Mouse (Mus musculus) frontal cortex, adult (tissue): ENCODE data around the gene Zbtb8a.
"Not testable (repeated sequence)": the region's sequence is repeated elsewhere in the genome, so short reads cannot be mapped to it uniquely, and the experiment has no call there.

Experiments
- ATAC-seq: cut with Nextera tagmentation; 2 replicates; pipeline ENCODE4 v1.9.2; 2017; ENCODE audit warnings: mild to moderate bottlenecking, moderate library complexity, mixed read lengths; ENCODE audit not compliant: low TSS enrichment

Zbtb8a gene

GRCm38 (mm10) chr4:129377601-129378390 lies at the start of gene Zbtb8a:
Zbtb8a (minus strand) TSS chr4:129378116.
- ATAC-seq, result peak; percentile 48; the same call in 1 of the 2 replicates

- ATAC-seq, result no peak
Measured at GRCm38 (mm10) chr4:129418321-129418720, 40.4 kb upstream of the Zbtb8a start.

- no peak for ATAC-seq
Measured at GRCm38 (mm10) chr4:129416478-129416877, 38.6 kb upstream of the Zbtb8a start.

- no peak for ATAC-seq
Measured at GRCm38 (mm10) chr4:129415892-129416291, 38.0 kb upstream of the Zbtb8a start.

GRCm38 (mm10) chr4:129410991-129411390 lies 33.1 kb upstream of the Zbtb8a start:
- no peak for ATAC-seq

- not testable (repeated sequence) for ATAC-seq
Measured at GRCm38 (mm10) chr4:129410532-129410931, 32.6 kb upstream of the Zbtb8a start.

- ATAC-seq, result peak; percentile 88; the same call in 1 of the 2 replicates
Measured at GRCm38 (mm10) chr4:129406447-129406846, 28.5 kb upstream of the Zbtb8a start.

- ATAC-seq, result no peak
Measured at GRCm38 (mm10) chr4:129399813-129400212, 21.9 kb upstream of the Zbtb8a start.

GRCm38 (mm10) chr4:129396960-129397359 lies 19.0 kb upstream of the Zbtb8a start:
- no peak for ATAC-seq

- ATAC-seq, result no peak
Measured at GRCm38 (mm10) chr4:129394089-129394870, 16.4 kb upstream of the Zbtb8a start.

GRCm38 (mm10) chr4:129390936-129391557 lies 13.1 kb upstream of the Zbtb8a start:
- no peak for ATAC-seq

- no peak for ATAC-seq
Measured at GRCm38 (mm10) chr4:129390216-129390743, 12.4 kb upstream of the Zbtb8a start.

- ATAC-seq, result no peak
Measured at GRCm38 (mm10) chr4:129388404-129388803, 10.5 kb upstream of the Zbtb8a start.

GRCm38 (mm10) chr4:129386989-129387388 lies 9.1 kb upstream of the Zbtb8a start:
- no peak for ATAC-seq

GRCm38 (mm10) chr4:129386269-129386946 lies 8.5 kb upstream of the Zbtb8a start:
- ATAC-seq, result no peak

GRCm38 (mm10) chr4:129385685-129386084 lies 7.8 kb upstream of the Zbtb8a start:
- no peak for ATAC-seq

- ATAC-seq, result no peak
Measured at GRCm38 (mm10) chr4:129384440-129384839, 6.5 kb upstream of the Zbtb8a start.

- no peak for ATAC-seq
Measured at GRCm38 (mm10) chr4:129383586-129383985, 5.7 kb upstream of the Zbtb8a start.

GRCm38 (mm10) chr4:129382488-129382887 lies 4.6 kb upstream of the Zbtb8a start:
- ATAC-seq, result no peak

- no peak for ATAC-seq
Measured at GRCm38 (mm10) chr4:129382029-129382428, 4.1 kb upstream of the Zbtb8a start.

- ATAC-seq, result peak; percentile 60; the same call in 1 of the 2 replicates
Measured at GRCm38 (mm10) chr4:129381148-129381547, 3.2 kb upstream of the Zbtb8a start.

- no peak for ATAC-seq
Measured at GRCm38 (mm10) chr4:129379805-129380204, 1.9 kb upstream of the Zbtb8a start.
